Mouse (Mus musculus) heart, adult 2 months (tissue): ENCODE data around the gene Ppp2r3a.

ENCODE experiments used
- CTCF ChIP-seq: fragments of 200-600 bp; IDR thresholded peaks from 2 replicates; pipeline ENCODE4 v1.8.1; 2022; ENCODE audit warnings: antibody characterized with exemption, mild to moderate bottlenecking, moderate library complexity
- POLR2A ChIP-seq: fragments of 200-500 bp; IDR thresholded peaks from 2 replicates; pipeline ENCODE4 v1.6.1; 2011; ENCODE audit warnings: mild to moderate bottlenecking, low read depth, low read length, control low read depth; ENCODE audit not compliant: insufficient read depth

GRCm38 (mm10) chr9:101230028-101230427, 21.6 kb downstream of the Ppp2r3a start:
- TF ChIP-seq POLR2A, result no peak
- TF ChIP-seq CTCF, result no peak
